Mouse (Mus musculus) lung, adult 2 months (tissue): Measurements from ENCODE around the gene Msmo1.

Experiments used
- CTCF ChIP-seq: fragments of 200-500 bp; IDR thresholded peaks from 2 replicates; pipeline ENCODE4 v1.5.1; 2011; ENCODE audit warnings: mild to moderate bottlenecking, low read length, control low read depth; ENCODE audit not compliant: insufficient read depth
- POLR2A ChIP-seq: fragments of 200-500 bp; IDR thresholded peaks from 2 replicates; pipeline ENCODE4 v1.6.1; 2011; ENCODE audit warnings: low read depth, mild to moderate bottlenecking, control low read depth, low read length, borderline replicate concordance; ENCODE audit errors: extremely low read depth

DNA sequence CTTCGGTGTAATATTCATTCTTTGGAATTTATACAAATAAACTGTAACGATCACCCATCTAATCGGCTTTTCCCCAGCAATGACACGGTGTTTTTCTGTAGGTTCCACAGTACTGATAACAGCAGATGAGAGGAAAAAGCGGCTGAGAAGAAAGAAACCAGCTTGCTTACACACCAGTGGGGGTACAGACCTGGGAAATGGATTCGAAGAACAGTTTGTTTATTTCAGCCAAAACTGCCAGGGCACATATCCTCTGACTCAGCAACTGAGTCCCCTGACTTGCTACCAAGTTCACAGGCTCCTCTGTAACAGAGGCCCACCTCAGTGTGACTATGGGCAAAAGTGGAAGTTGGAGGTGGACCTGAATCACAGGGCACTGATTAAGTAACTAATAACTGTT, 48.4 kb upstream of the Msmo1 start:
- TF ChIP-seq CTCF (no peak), POLR2A (no peak)
